Mouse (Mus musculus) embryonic facial prominence, embryonic 10.5 days (tissue): ENCODE data around the gene Cd300c. TPM values are rescaled to one million over a fixed set of nuclear protein-coding genes. Genes with fewer than 3 reads are reported as not detected.
A peak's percentile ranks its signal among the peaks of the same experiment; 100 is the strongest.
"Not testable (repeated sequence)": the region's sequence is repeated elsewhere in the genome, so short reads cannot be mapped to it uniquely, and the experiment has no call there.

ENCODE experiments used
- DNase-seq: peaks from one replicate; pipeline ENCODE4 v3.0.0-alpha.2; 2017; ENCODE audit warnings: low spot score
- H3K27ac ChIP-seq: fragments of 300-500 bp; sonication (generic); replicated peaks from 2 replicates; pipeline ENCODE4 v1.5.1; 2016; ENCODE audit warnings: mild to moderate bottlenecking
- H3K27me3 ChIP-seq: fragments of 300-500 bp; sonication (generic); replicated peaks from 2 replicates; pipeline ENCODE4 v1.6.1; 2016; ENCODE audit warnings: low read depth, mild to moderate bottlenecking; ENCODE audit not compliant: poor library complexity, severe bottlenecking
- H3K36me3 ChIP-seq: fragments of 300-500 bp; sonication (generic); replicated peaks from 2 replicates; pipeline ENCODE4 v1.6.1; 2016; ENCODE audit warnings: mild to moderate bottlenecking, moderate library complexity
- H3K4me1 ChIP-seq: fragments of 300-500 bp; sonication (generic); 2 replicates; pipeline ENCODE4 v1.6.1; 2016
- H3K4me3 ChIP-seq: fragments of 300-500 bp; sonication (generic); 2 replicates; pipeline ENCODE4 v1.5.1; 2016; ENCODE audit warnings: mild to moderate bottlenecking, moderate library complexity
- H3K9me3 ChIP-seq: fragments of 300-500 bp; sonication (generic); 2 replicates; pipeline ENCODE4 v1.6.1; 2016; ENCODE audit warnings: mild to moderate bottlenecking
- WGBS: fragments of 180-500 bp; shearing (Covaris S2); methylation state at CpG from one replicate; pipeline ENCODE4 v1.1.7; 2016; 5-methylcytosine and 5-hydroxymethylcytosine counted together
- polyA plus RNA-seq: library from polyadenylated mRNA; unstranded; fragments of >200 nt; fragmentation: Nextera tagmentation; extraction: Ambion mirVana; gene quantifications from 2 replicates; pipeline ENCODE4 v1.2.1, GENCODE M21; 2016

Cd300c gene
- polyA plus RNA-seq, 1 experiment from 2014 or later, result not detected

DNA sequence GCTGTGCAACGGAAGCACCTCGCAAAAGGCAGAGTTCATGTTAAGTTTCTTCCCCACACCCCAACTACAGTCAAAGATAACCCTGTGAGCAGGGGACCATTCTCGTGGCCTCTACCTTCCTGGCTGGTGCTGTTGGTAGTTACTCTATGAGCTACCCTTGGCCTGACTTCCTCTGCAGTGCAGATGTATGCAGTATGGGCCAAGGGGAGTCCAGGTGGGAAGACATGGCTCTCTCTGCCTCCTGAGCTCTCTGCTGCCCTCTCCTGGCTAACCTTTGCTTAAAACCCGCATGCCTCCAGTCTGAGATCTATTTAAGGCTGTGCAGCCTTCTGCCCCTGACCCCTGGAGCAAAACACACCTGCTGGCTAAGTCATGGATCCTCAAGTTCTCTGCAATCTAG is 45.0 kb downstream of the Cd300c start:
- H3K27ac ChIP-seq, result no peak overlapping the region
- DNase-seq, result peak; percentile 46
- H3K9me3 ChIP-seq, result no peaks in the 10 kb centered on the region
- no peak overlapping the region for H3K4me3 ChIP-seq
- WGBS, result 74% methylated on average over 4 of the region's 4 CpGs
- H3K36me3 ChIP-seq, result no peaks in the 10 kb centered on the region
- no peaks in the 10 kb centered on the region for H3K4me1 ChIP-seq
- no peaks in the 10 kb centered on the region for H3K27me3 ChIP-seq

DNA sequence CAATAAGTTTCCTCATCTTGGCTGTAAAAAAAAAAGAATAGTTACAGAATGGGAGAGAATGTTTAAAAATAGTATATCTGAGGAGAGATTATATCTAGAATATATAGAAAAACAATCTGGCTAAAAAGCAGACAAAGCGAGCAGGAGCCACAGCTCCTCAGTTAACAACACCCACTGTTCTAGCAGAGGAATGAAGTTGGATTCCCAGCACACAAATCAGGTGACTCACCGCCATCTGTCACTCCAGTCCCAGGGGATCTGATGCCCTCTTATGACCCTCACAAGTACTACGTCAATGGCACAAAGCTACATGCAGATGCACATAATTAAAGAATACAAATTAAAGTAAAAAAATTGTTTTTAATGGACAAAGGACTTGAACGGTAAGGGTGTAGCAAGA is 46.5 kb downstream of the Cd300c start:
- no peak overlapping the region for H3K27ac ChIP-seq
- no peaks in the 10 kb centered on the region for H3K36me3 ChIP-seq
- H3K4me3 ChIP-seq, result no peak overlapping the region
- no peak for DNase-seq
- no peaks in the 10 kb centered on the region for H3K4me1 ChIP-seq
- 81% methylated on average over 4 of the region's 4 CpGs for WGBS
- H3K27me3 ChIP-seq, result no peaks in the 10 kb centered on the region
- H3K9me3 ChIP-seq, result no peaks in the 10 kb centered on the region

DNA sequence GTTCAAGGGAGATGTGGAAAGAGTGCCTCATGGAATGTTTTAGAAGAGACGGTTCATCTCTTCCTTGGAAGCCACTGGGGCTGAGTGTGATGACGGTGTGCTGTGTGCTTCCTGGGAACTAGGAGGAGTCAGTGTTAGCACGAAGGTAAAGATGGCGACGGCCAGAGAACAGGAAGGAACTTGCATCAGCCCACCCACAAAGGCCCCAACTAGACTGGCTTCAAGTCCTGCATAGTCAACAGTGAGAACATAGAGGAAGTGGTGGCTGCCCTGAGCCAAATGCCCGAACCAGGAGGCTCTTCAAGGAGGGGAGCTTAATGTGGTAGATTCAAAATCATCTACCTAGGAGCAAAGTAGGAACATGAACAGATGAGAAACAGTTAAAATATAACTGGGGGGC is 51.8 kb downstream of the Cd300c start:
- H3K27ac ChIP-seq, result no peak overlapping the region
- no peaks in the 10 kb centered on the region for H3K36me3 ChIP-seq
- no peak overlapping the region for H3K4me3 ChIP-seq
- H3K9me3 ChIP-seq, result no peaks in the 10 kb centered on the region
- no peaks in the 10 kb centered on the region for H3K27me3 ChIP-seq
- no peak for DNase-seq
- H3K4me1 ChIP-seq, result no peaks in the 10 kb centered on the region
- 84% methylated on average over 6 of the region's 6 CpGs for whole genome bisulfite sequencing

DNA sequence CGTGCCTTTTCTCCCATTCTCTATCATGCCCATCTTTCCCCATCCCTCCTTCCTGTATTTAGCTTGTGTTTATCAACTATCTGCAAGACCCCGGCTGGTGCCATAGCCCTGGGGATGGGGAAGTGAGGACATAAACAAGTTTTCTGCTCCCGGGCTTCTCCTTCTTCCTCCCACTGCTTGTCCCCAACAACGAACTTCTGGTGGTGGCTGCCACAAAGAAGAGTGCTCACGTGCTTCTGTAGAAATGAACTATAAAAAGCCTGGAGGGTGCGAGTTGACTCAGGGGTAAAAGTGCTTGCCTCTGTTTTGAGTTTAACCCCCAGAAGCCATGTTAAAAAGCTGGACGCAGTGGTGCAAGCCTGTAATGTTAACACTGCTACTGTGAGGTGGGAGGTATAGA is 54.0 kb downstream of the Cd300c start:
- H3K4me3 ChIP-seq, result no peak overlapping the region
- no peaks in the 10 kb centered on the region for H3K4me1 ChIP-seq
- no peaks in the 10 kb centered on the region for H3K27me3 ChIP-seq
- no peaks in the 10 kb centered on the region for H3K36me3 ChIP-seq
- 52% methylated on average over 7 of the region's 7 CpGs for WGBS
- DNase-seq, result no peak
- H3K9me3 ChIP-seq, result no peaks in the 10 kb centered on the region
- no peak overlapping the region for H3K27ac ChIP-seq

DNA sequence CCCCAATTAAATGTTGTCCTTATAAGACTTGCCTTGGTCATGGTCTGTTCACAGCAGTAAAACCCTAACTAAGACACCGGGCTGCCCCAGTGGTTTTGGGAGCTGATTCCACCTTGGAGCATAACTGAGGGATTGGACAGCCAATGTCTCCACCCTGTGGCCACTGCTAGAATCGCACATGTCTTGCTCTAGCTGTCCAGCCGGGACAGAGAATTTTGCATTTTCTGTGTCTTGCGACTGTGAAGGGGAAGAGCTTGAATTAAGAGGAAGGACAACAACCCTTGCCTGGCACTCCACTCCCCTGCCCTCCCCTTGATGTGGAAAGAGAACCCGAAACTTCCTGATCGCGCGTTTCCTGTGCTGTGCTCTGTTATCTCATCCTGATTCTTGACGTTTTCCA is 56.1 kb downstream of the Cd300c start:
- H3K27me3 ChIP-seq, result no peaks in the 10 kb centered on the region
- no peaks in the 10 kb centered on the region for H3K4me1 ChIP-seq
- 20% methylated on average over 9 of the region's 9 CpGs for WGBS
- no peak overlapping the region for H3K4me3 ChIP-seq
- H3K9me3 ChIP-seq, result no peaks in the 10 kb centered on the region
- no peak overlapping the region for H3K27ac ChIP-seq
- DNase-seq, result peak; percentile 85
- no peaks in the 10 kb centered on the region for H3K36me3 ChIP-seq

DNA sequence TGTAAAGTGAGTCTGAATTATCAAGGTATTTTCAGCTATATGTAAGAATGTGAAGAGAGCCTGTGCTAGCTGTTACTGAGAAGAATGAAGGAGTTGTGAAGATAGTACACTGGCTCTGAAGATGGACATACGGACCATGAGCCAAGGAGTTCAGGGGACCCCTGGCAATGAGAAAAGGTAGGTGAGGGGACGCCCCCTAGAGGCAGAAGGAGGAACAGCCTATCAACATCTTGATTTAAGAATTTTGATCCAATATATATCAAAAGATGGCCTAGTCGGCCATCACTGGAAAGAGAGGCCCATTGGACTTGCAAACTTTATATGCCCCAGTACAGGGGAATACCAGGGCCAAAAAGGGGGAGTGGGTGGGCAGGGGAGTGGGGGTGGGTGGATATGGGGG is 59.4 kb downstream of the Cd300c start:
- not testable (repeated sequence) for DNase-seq, H3K27ac ChIP-seq, H3K4me3 ChIP-seq, H3K4me1 ChIP-seq, H3K9me3 ChIP-seq, H3K36me3 ChIP-seq, H3K27me3 ChIP-seq
- 47% methylated on average over 3 of the region's 3 CpGs for WGBS

DNA sequence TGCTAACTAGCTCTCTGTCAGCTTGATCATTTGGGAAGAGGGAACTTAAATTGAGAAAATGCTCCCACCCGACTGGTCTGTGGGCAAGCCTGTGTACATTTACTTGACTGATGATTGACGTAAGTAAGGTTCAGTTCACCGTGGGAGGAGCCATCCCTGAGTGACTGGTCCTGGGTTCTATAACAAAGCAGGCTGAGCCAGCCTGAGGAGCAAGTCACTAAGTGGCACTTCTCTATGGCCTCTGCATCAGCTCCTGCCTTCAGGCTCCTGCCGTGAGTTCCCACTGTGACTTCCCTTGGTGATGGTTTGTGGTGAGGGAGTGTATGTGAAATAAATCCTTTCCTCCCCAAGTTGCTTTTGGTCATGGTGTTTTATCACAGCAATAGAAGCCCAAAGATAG is 60.9 kb downstream of the Cd300c start:
- no peak overlapping the region for H3K4me3 ChIP-seq
- no peak overlapping the region for H3K27ac ChIP-seq
- H3K9me3 ChIP-seq, result no peaks in the 10 kb centered on the region
- no peak for DNase-seq
- H3K36me3 ChIP-seq, result no peaks in the 10 kb centered on the region
- H3K27me3 ChIP-seq, result no peaks in the 10 kb centered on the region
- WGBS, result 60% methylated on average over 4 of the region's 4 CpGs
- H3K4me1 ChIP-seq, result no peaks in the 10 kb centered on the region

DNA sequence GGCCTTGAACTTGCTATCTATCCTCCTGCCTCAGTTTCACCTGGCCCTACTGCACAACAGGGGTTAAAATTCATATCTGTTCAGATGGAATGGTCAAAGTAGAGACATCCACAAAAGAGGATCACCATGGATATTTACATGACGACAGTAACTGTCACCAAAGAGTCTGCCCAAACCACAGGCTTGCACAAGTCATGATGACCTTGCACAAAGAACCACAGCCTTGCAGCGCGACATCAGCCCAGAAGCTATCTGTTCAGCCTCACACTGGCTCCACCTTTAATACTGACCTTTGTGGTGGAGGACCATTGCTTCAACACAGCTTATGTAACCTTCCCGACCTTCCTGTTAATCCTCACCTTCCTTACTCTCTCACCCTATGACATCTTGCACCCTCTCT is 61.4 kb downstream of the Cd300c start:
- Histone ChIP-seq H3K27me3 (no peaks in the 10 kb centered on the region), H3K4me1 (no peaks in the 10 kb centered on the region), H3K9me3 (no peaks in the 10 kb centered on the region), H3K4me3 (no peak overlapping the region), H3K27ac (no peak overlapping the region), H3K36me3 (no peaks in the 10 kb centered on the region)
- WGBS, result 78% methylated on average over 4 of the region's 4 CpGs
- no peak for DNase-seq

Other genes starting within 250 kb of the Cd300c start
- 1.7 and 1.8 TPM in 2 replicates for gene Dnaic2, start 241.7 kb downstream of the Cd300c start, polyA plus RNA-seq
- gene Kif19a, start 203.8 kb downstream of the Cd300c start, polyA plus RNA-seq, result 1.3 and 2.0 TPM in 2 replicates
- gene Btbd17, start 173.2 kb downstream of the Cd300c start, polyA plus RNA-seq, result 10.0 and 17.0 TPM in 2 replicates
- gene Gpr142, start 170.2 kb downstream of the Cd300c start, polyA plus RNA-seq, result 0.18 TPM in 1 of 2 replicates, not detected in the other
- gene Gprc5c, start 118.0 kb downstream of the Cd300c start, polyA plus RNA-seq, result 62.2 and 62.5 TPM in 2 replicates
- 1.1 and 1.8 TPM in 2 replicates for gene Cd300a, start 79.1 kb downstream of the Cd300c start, polyA plus RNA-seq
- 0.10 TPM in 1 of 2 replicates, not detected in the other for gene Cd300lb, start 34.8 kb downstream of the Cd300c start, polyA plus RNA-seq
- gene Cd300ld, start 20.8 kb upstream of the Cd300c start, polyA plus RNA-seq, result 0.05 and 0.13 TPM in 2 replicates
- 0.38 and 0.87 TPM in 2 replicates for gene Cd300c2, start 32.7 kb upstream of the Cd300c start, polyA plus RNA-seq
- not detected in 2 replicates for gene Cd300ld2, start 47.0 kb upstream of the Cd300c start, polyA plus RNA-seq
- not detected in 2 replicates for gene Cd300ld4, start 57.9 kb upstream of the Cd300c start, polyA plus RNA-seq
- gene Cd300ld5, start 68.6 kb upstream of the Cd300c start, polyA plus RNA-seq, result not detected in 2 replicates
- gene Cd300ld3, start 79.3 kb upstream of the Cd300c start, polyA plus RNA-seq, result not detected in 2 replicates
- gene Cd300e, start 93.0 kb upstream of the Cd300c start, polyA plus RNA-seq, result not detected in 2 replicates
- 1.2 and 2.2 TPM in 2 replicates for gene Rab37, start 122.3 kb upstream of the Cd300c start, polyA plus RNA-seq
- gene Cd300lf, start 164.8 kb upstream of the Cd300c start, polyA plus RNA-seq, result 0.19 TPM in 1 of 2 replicates, not detected in the other
- 39.2 and 42.5 TPM in 2 replicates for gene Slc9a3r1, start 194.2 kb upstream of the Cd300c start, polyA plus RNA-seq
- 10.1 and 10.3 TPM in 2 replicates for gene Tmem104, start 218.3 kb upstream of the Cd300c start, polyA plus RNA-seq
- 18.2 and 18.4 TPM in 2 replicates for gene Nat9, start 218.7 kb upstream of the Cd300c start, polyA plus RNA-seq